Comparison of ENCODE assay signal across 17 mouse cellular contexts in genomic region chr14:124566445-124566844, GRCm38 (mm10).
DNase-seq lines count a peak whose midpoint lies in the region; ATAC-seq lines count a peak whose summit lies in the region.
"Had no signal": no experiment of that assay in that cellular context is flagged by ENCODE, and none has a peak within 500 bp of the region (broad histone marks: within the 10 kb centered on the region; RNA-seq: fewer than 3 reads in every experiment).

No protein-coding gene starts in this region.

- no peaks in the 10 kb centered on the region for H3K4me1 ChIP-seq in heart, embryonic 12.5 days (replicated peaks)
- H3K4me1 ChIP-seq in liver, embryonic 16.5 days (ENCODE audit: control insufficient read depth, low read depth, low read length), result no peaks in the 10 kb centered on the region
- no peaks in the 10 kb centered on the region for H3K4me1 ChIP-seq in liver, embryonic 11.5 days (replicated peaks; ENCODE audit: control insufficient read depth, insufficient read depth, low read length)
- H3K4me1 ChIP-seq: embryonic facial prominence, embryonic 13.5 days; hindbrain, embryonic 12.5 days; intestine, embryonic 15.5 days; limb, embryonic 10.5 days; liver, embryonic 15.5 days had no signal

- no peak overlapping the region for H3K9ac ChIP-seq in heart, embryonic 12.5 days
- H3K9ac ChIP-seq in liver, embryonic 16.5 days (ENCODE audit: low read depth, low read length), result no peak overlapping the region
- H3K9ac ChIP-seq in liver, embryonic 11.5 days (ENCODE audit: low read depth, low read length), result no peak overlapping the region
- H3K9ac ChIP-seq: embryonic facial prominence, embryonic 13.5 days; forebrain, postnatal 0 days; hindbrain, embryonic 12.5 days; intestine, embryonic 15.5 days; liver, embryonic 15.5 days had no signal

- H3K9me3 ChIP-seq in heart, embryonic 12.5 days (replicated peaks), result no peaks in the 10 kb centered on the region
- H3K9me3 ChIP-seq in liver, embryonic 16.5 days (replicated peaks; ENCODE audit: control insufficient read depth, low read length), result no peaks in the 10 kb centered on the region
- H3K9me3 ChIP-seq in liver, embryonic 11.5 days (ENCODE audit: control insufficient read depth, low read length), result no peaks in the 10 kb centered on the region
- H3K9me3 ChIP-seq: embryonic facial prominence, embryonic 13.5 days; hindbrain, embryonic 12.5 days; intestine, embryonic 15.5 days; limb, embryonic 10.5 days; liver, embryonic 15.5 days had no signal

- WGBS in heart, embryonic 12.5 days, result 54% methylated on average over 1 of the region's 1 CpGs
- WGBS in liver, embryonic 16.5 days (ENCODE audit: insufficient replicate concordance), result 60% methylated on average over 1 of the region's 1 CpGs
- 83% methylated on average over 1 of the region's 1 CpGs for WGBS in liver, embryonic 11.5 days

- H3K4me3 ChIP-seq in heart, embryonic 12.5 days, result no peak overlapping the region
- H3K4me3 ChIP-seq in liver, embryonic 16.5 days (ENCODE audit: low read depth, low read length), result no peak overlapping the region
- H3K4me3 ChIP-seq in liver, embryonic 11.5 days (ENCODE audit: low read depth, low read length), result no peak overlapping the region
- H3K4me3 ChIP-seq: embryonic facial prominence, embryonic 13.5 days; gastrocnemius, adult 2 months; hindbrain, embryonic 12.5 days; intestine, embryonic 15.5 days; limb, embryonic 10.5 days; liver, embryonic 15.5 days had no signal

- ATAC-seq in heart, embryonic 12.5 days (ENCODE audit: insufficient number of reproducible peaks, low FRiP score), result no peak
- ATAC-seq in liver, embryonic 16.5 days (ENCODE audit: low read depth), result peak; percentile 58
- ATAC-seq in liver, embryonic 11.5 days (replicated peaks; ENCODE audit: low FRiP score), result no peak
- ATAC-seq: forebrain, postnatal 0 days; intestine, embryonic 15.5 days had no signal

- no peak overlapping the region for H3K27ac ChIP-seq in heart, embryonic 12.5 days (ENCODE audit: poor library complexity, severe bottlenecking)
- no peak overlapping the region for H3K27ac ChIP-seq in liver, embryonic 16.5 days (ENCODE audit: low read length)
- no peak overlapping the region for H3K27ac ChIP-seq in liver, embryonic 11.5 days (ENCODE audit: low read depth, low read length)
- H3K27ac ChIP-seq: embryonic facial prominence, embryonic 13.5 days; gastrocnemius, adult 2 months; hindbrain, embryonic 12.5 days; intestine, embryonic 15.5 days; limb, embryonic 10.5 days; liver, embryonic 15.5 days; stomach, postnatal 0 days had no signal

- no peaks in the 10 kb centered on the region for H3K36me3 ChIP-seq in heart, embryonic 12.5 days
- H3K36me3 ChIP-seq in liver, embryonic 16.5 days (ENCODE audit: control insufficient read depth, insufficient read depth), result no peaks in the 10 kb centered on the region
- no peaks in the 10 kb centered on the region for H3K36me3 ChIP-seq in liver, embryonic 11.5 days (ENCODE audit: control insufficient read depth, insufficient read depth, low read length)
- H3K36me3 ChIP-seq: embryonic facial prominence, embryonic 13.5 days; hindbrain, embryonic 12.5 days; intestine, embryonic 15.5 days; limb, embryonic 10.5 days; liver, embryonic 15.5 days had no signal

- H3K4me2 ChIP-seq in heart, embryonic 12.5 days, result no peak overlapping the region
- no peak overlapping the region for H3K4me2 ChIP-seq in liver, embryonic 16.5 days (ENCODE audit: low read depth, low read length)
- no peak overlapping the region for H3K4me2 ChIP-seq in liver, embryonic 11.5 days
- H3K4me2 ChIP-seq: embryonic facial prominence, embryonic 13.5 days; hindbrain, embryonic 12.5 days; intestine, embryonic 15.5 days; liver, embryonic 15.5 days had no signal

- H3K27me3 ChIP-seq in heart, embryonic 12.5 days (replicated peaks), result no peaks in the 10 kb centered on the region
- no peaks in the 10 kb centered on the region for H3K27me3 ChIP-seq in liver, embryonic 16.5 days (ENCODE audit: control insufficient read depth, insufficient read depth, low read depth, low read length)
- no peaks in the 10 kb centered on the region for H3K27me3 ChIP-seq in liver, embryonic 11.5 days (replicated peaks; ENCODE audit: control insufficient read depth, insufficient read depth, low read length)
- H3K27me3 ChIP-seq: embryonic facial prominence, embryonic 13.5 days; hindbrain, embryonic 12.5 days; intestine, embryonic 15.5 days; liver, embryonic 15.5 days had no signal

- peak; percentile 51 for DNase-seq in heart, adult 18-20 months
- DNase-seq in liver, embryonic 11.5 days (ENCODE audit: low spot score), result no peak
- DNase-seq in cerebellum, postnatal 10 days, result peak; percentile 70 to 73
- DNase-seq in adrenal gland, postnatal 25 days, result no peak
- DNase-seq in thymus, postnatal 4 days, result no peak
- DNase-seq in lung, postnatal 25 days (ENCODE audit: low spot score), result no peak
- DNase-seq: forebrain, postnatal 0 days; gastrocnemius, adult 2 months; lung, postnatal 14 days had no signal

Comparison
In these comparisons a context has a peak if more than half of its experiments do, and no peak if none do; other contexts are left out.
1. DNase-seq: peak in heart, adult 18-20 months (2 of 2) and cerebellum, postnatal 10 days (2 of 2); none in liver, embryonic 11.5 days (single experiment), adrenal gland, postnatal 25 days (single experiment), thymus, postnatal 4 days (single experiment) and lung, postnatal 25 days (single experiment).